Mouse (Mus musculus): ENCODE data around the gene Tube1.
"Not testable (repeated sequence)": the region's sequence is repeated elsewhere in the genome, so short reads cannot be mapped to it uniquely, and the experiment has no call there.

Gene Tube1

GRCm38 (mm10) chr10:39167611-39168010 lies 33.8 kb downstream of the Tube1 start:
- in situ Hi-C loops (cut with MboI, MseI), result loop anchor here (25.0 kb wide), 1 partner anchor 1045 kb away; no protein-coding TSS in a partner anchor

- in situ Hi-C loops (cut with MboI, MseI), result loop anchor here (5.0 to 25.0 kb wide), 2 partner anchors 353 to 1043 kb away; no protein-coding TSS in a partner anchor
Measured at GRCm38 (mm10) chr10:39169642-39170041, 35.9 kb downstream of the Tube1 start.

GRCm38 (mm10) chr10:39170181-39170580 lies 36.4 kb downstream of the Tube1 start:
- in situ Hi-C loops (cut with MboI, MseI), result loop anchor here (5.0 to 25.0 kb wide), 2 partner anchors 352 to 1042 kb away; no protein-coding TSS in a partner anchor

GRCm38 (mm10) chr10:39170706-39171105 lies 36.9 kb downstream of the Tube1 start:
- in situ Hi-C loops (cut with MboI, MseI), result loop anchor here (5.0 to 25.0 kb wide), 2 partner anchors 352 to 1042 kb away; no protein-coding TSS in a partner anchor

GRCm38 (mm10) chr10:39171134-39171533 lies 37.4 kb downstream of the Tube1 start:
- in situ Hi-C loops (cut with MboI, MseI), result loop anchor here (5.0 to 25.0 kb wide), 2 partner anchors 351 to 1041 kb away; no protein-coding TSS in a partner anchor

- in situ Hi-C loops (cut with MboI, MseI), result loop anchor here (5.0 to 25.0 kb wide), 2 partner anchors 350 to 1040 kb away; no protein-coding TSS in a partner anchor
Measured at GRCm38 (mm10) chr10:39171603-39172539, 38.1 kb downstream of the Tube1 start.

GRCm38 (mm10) chr10:39172540-39172931 lies 38.8 kb downstream of the Tube1 start:
- in situ Hi-C loops (cut with MboI, MseI), result loop anchor here (5.0 to 25.0 kb wide), 2 partner anchors 350 to 1040 kb away; no protein-coding TSS in a partner anchor

- in situ Hi-C loops (cut with MboI, MseI), result loop anchor here (5.0 to 25.0 kb wide), 2 partner anchors 349 to 1039 kb away; no protein-coding TSS in a partner anchor
Measured at GRCm38 (mm10) chr10:39173077-39173476, 39.3 kb downstream of the Tube1 start.

- in situ Hi-C loops (cut with MboI, MseI), result no loop called here
Measured at GRCm38 (mm10) chr10:39176981-39177380, 43.2 kb downstream of the Tube1 start.

- in situ Hi-C loops (cut with MboI, MseI), result no loop called here
Measured at GRCm38 (mm10) chr10:39184864-39185544, 51.2 kb downstream of the Tube1 start.

GRCm38 (mm10) chr10:39185545-39185906 lies 51.8 kb downstream of the Tube1 start:
- in situ Hi-C loops (cut with MboI, MseI), result no loop called here

GRCm38 (mm10) chr10:39192673-39193072 lies 58.9 kb downstream of the Tube1 start:
- in situ Hi-C loops (cut with MboI, MseI), result no loop called here

GRCm38 (mm10) chr10:39198216-39198615 lies 64.4 kb downstream of the Tube1 start:
- in situ Hi-C loops (cut with MboI, MseI), result not testable (repeated sequence)

Data from T-helper 2 cell (primary cell).